Mouse (Mus musculus): ENCODE measurements around the gene Enthd1. TPM values are rescaled to one million over a fixed set of nuclear protein-coding genes. Genes with fewer than 3 reads are reported as not detected.

Enthd1 gene
- total RNA-seq, 1 experiment = 0.49 TPM

- H3K4me3 ChIP-seq (ENCODE audit: insufficient read depth in 1 of 2, low read depth in 1 of 2, low read length in 2 of 2, poor library complexity in 1 of 2, severe bottlenecking in 1 of 2) = no peak overlapping the region
- no peak for DNase-seq (ENCODE audit: low read depth, low spot score)
- H3K27ac ChIP-seq (ENCODE audit: insufficient read depth, low read depth, low read length, poor library complexity, severe bottlenecking) = no peak overlapping the region
- H3K36me3 ChIP-seq (ENCODE audit: control insufficient read depth, insufficient read depth, low read length, poor library complexity, severe bottlenecking) = no peaks in the 10 kb centered on the region
- in situ Hi-C loops (cut with MboI; ENCODE audit: low sequenced_read_pairs in 2 of 2, unreplicated experiment in 2 of 2) = no loop called here
- TF ChIP-seq ZC3H11A (IDR thresholded peaks at IDR 0.05; ENCODE audit: borderline replicate concordance, low read depth, low read length) = no peak
- TF ChIP-seq HCFC1 (IDR thresholded peaks at IDR 0.05; ENCODE audit: borderline replicate concordance, insufficient read depth, low read length) = no peak
- no peak for TF ChIP-seq ZNF384 (IDR thresholded peaks at IDR 0.05; ENCODE audit: low read depth, low read length)
- TF ChIP-seq CHD2 (IDR thresholded peaks at IDR 0.05; ENCODE audit: low read depth, low read length) = no peak
- no peak for TF ChIP-seq MAFK (IDR thresholded peaks at IDR 0.05; ENCODE audit: insufficient read depth, low read depth, low read length)
- no peaks in the 10 kb centered on the region for H3K9me3 ChIP-seq (ENCODE audit: control insufficient read depth, insufficient read depth, low read depth, low read length)
- no peaks in the 10 kb centered on the region for H3K4me1 ChIP-seq (ENCODE audit: control insufficient read depth in 2 of 2, insufficient read depth in 2 of 2, low read length in 2 of 2, poor library complexity in 1 of 2)
- no peak overlapping the region for H3K9ac ChIP-seq (ENCODE audit: insufficient read depth, low read depth, low read length, poor library complexity, severe bottlenecking)
Observed at GRCm38 (mm10) chr15:80445956-80446687, 118.8 kb downstream of the Enthd1 start.

DNA sequence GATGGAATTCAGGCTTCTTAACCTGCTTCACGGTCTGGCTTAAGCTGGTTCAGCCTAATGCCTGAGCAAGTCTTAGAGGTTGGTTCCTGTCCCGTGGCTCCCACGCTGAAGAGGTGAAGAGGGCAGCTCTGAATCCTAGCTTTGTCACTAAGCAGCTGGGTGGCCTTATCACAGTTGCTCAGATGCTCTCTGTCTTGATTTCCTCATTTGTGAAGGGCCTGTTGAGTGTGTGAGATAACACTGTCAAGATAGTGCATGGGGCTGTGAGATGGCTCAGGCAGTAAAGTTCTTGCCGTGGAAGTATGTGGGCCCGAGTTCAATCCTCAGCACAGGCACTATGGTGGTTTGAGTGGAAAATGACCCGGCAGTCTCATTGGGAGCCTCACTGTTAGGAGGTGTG, 124.8 kb downstream of the Enthd1 start:
- TF ChIP-seq CHD2 (IDR thresholded peaks at IDR 0.05; ENCODE audit: low read depth, low read length) (no peak), ZNF384 (IDR thresholded peaks at IDR 0.05; ENCODE audit: low read depth, low read length) (no peak), ZC3H11A (IDR thresholded peaks at IDR 0.05; ENCODE audit: borderline replicate concordance, low read depth, low read length) (no peak), HCFC1 (IDR thresholded peaks at IDR 0.05; ENCODE audit: borderline replicate concordance, insufficient read depth, low read length) (no peak), MAFK (IDR thresholded peaks at IDR 0.05; ENCODE audit: insufficient read depth, low read depth, low read length) (no peak)
- Histone ChIP-seq H3K36me3 (ENCODE audit: control insufficient read depth, insufficient read depth, low read length, poor library complexity, severe bottlenecking) (no peaks in the 10 kb centered on the region), H3K4me1 (ENCODE audit: control insufficient read depth in 2 of 2, insufficient read depth in 2 of 2, low read length in 2 of 2, poor library complexity in 1 of 2) (no peaks in the 10 kb centered on the region), H3K4me3 (ENCODE audit: insufficient read depth in 1 of 2, low read depth in 1 of 2, low read length in 2 of 2, poor library complexity in 1 of 2, severe bottlenecking in 1 of 2) (no peak overlapping the region), H3K9me3 (ENCODE audit: control insufficient read depth, insufficient read depth, low read depth, low read length) (no peaks in the 10 kb centered on the region), H3K27ac (ENCODE audit: insufficient read depth, low read depth, low read length, poor library complexity, severe bottlenecking) (no peak overlapping the region), H3K9ac (ENCODE audit: insufficient read depth, low read depth, low read length, poor library complexity, severe bottlenecking) (no peak overlapping the region)
- no peak for DNase-seq (ENCODE audit: low read depth, low spot score)
- in situ Hi-C loops (cut with MboI; ENCODE audit: low sequenced_read_pairs in 2 of 2, unreplicated experiment in 2 of 2) = no loop called here

DNA sequence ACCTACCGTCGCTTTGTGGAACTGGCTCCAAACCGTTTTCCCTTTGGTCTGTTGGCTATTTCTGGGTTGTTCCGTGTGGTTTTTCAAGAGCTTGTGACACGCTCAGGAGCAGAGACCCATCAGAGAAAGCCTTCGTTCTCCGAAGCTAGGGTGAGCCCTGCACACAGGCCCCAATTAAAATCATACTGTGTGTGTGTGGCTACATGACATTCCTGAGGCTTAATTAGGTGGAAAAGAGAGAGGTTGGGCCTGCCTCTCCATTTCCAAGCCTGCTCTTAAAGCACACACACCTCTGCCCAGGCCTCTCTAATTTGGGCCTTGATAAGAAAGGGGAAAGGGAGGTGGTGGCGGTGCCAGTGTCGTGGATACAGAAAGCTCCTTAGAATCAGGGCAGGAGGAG, 126.5 kb downstream of the Enthd1 start:
- in situ Hi-C loops (cut with MboI; ENCODE audit: low sequenced_read_pairs in 2 of 2, unreplicated experiment in 2 of 2) = no loop called here
- TF ChIP-seq ZNF384 (IDR thresholded peaks at IDR 0.05; ENCODE audit: low read depth, low read length) = no peak
- TF ChIP-seq ZC3H11A (IDR thresholded peaks at IDR 0.05; ENCODE audit: borderline replicate concordance, low read depth, low read length) = no peak
- TF ChIP-seq MAFK (IDR thresholded peaks at IDR 0.05; ENCODE audit: insufficient read depth, low read depth, low read length) = no peak
- no peak for TF ChIP-seq CHD2 (IDR thresholded peaks at IDR 0.05; ENCODE audit: low read depth, low read length)
- TF ChIP-seq HCFC1 (IDR thresholded peaks at IDR 0.05; ENCODE audit: borderline replicate concordance, insufficient read depth, low read length) = no peak
- no peak overlapping the region for H3K4me3 ChIP-seq (ENCODE audit: insufficient read depth in 1 of 2, low read depth in 1 of 2, low read length in 2 of 2, poor library complexity in 1 of 2, severe bottlenecking in 1 of 2)
- no peak overlapping the region for H3K27ac ChIP-seq (ENCODE audit: insufficient read depth, low read depth, low read length, poor library complexity, severe bottlenecking)
- H3K9ac ChIP-seq (ENCODE audit: insufficient read depth, low read depth, low read length, poor library complexity, severe bottlenecking) = no peak overlapping the region
- DNase-seq (ENCODE audit: low read depth, low spot score) = no peak
- H3K9me3 ChIP-seq (ENCODE audit: control insufficient read depth, insufficient read depth, low read depth, low read length) = no peaks in the 10 kb centered on the region
- H3K36me3 ChIP-seq (ENCODE audit: control insufficient read depth, insufficient read depth, low read length, poor library complexity, severe bottlenecking) = no peaks in the 10 kb centered on the region
- no peaks in the 10 kb centered on the region for H3K4me1 ChIP-seq (ENCODE audit: control insufficient read depth in 2 of 2, insufficient read depth in 2 of 2, low read length in 2 of 2, poor library complexity in 1 of 2)

DNA sequence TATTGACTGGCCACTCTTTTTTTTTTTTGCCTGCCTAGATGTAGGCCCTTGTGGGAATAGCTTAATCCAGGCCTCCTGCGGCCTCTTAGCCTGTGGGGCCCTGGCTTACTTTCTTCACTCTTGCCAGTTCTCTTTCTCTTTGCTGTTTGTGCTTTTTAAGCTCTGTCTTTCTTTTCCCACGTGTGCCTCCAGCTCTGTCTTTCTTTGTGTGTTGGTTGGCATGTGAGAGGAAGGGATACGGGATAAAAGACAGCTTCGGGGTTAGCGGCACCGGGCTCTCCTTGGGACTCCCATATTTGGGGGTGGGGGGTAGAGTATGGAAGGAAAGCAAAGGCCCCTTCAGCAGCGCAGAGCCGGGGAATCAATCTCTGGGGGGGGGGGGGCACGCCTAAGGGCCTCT, 127.0 kb downstream of the Enthd1 start:
- H3K9me3 ChIP-seq (ENCODE audit: control insufficient read depth, insufficient read depth, low read depth, low read length) = no peaks in the 10 kb centered on the region
- no peak overlapping the region for H3K9ac ChIP-seq (ENCODE audit: insufficient read depth, low read depth, low read length, poor library complexity, severe bottlenecking)
- H3K27ac ChIP-seq (ENCODE audit: insufficient read depth, low read depth, low read length, poor library complexity, severe bottlenecking) = no peak overlapping the region
- H3K4me1 ChIP-seq (ENCODE audit: control insufficient read depth in 2 of 2, insufficient read depth in 2 of 2, low read length in 2 of 2, poor library complexity in 1 of 2) = no peaks in the 10 kb centered on the region
- in situ Hi-C loops (cut with MboI; ENCODE audit: low sequenced_read_pairs in 2 of 2, unreplicated experiment in 2 of 2) = no loop called here
- H3K4me3 ChIP-seq (ENCODE audit: insufficient read depth in 1 of 2, low read depth in 1 of 2, low read length in 2 of 2, poor library complexity in 1 of 2, severe bottlenecking in 1 of 2) = no peak overlapping the region
- DNase-seq (ENCODE audit: low read depth, low spot score) = no peak
- TF ChIP-seq HCFC1 (IDR thresholded peaks at IDR 0.05; ENCODE audit: borderline replicate concordance, insufficient read depth, low read length) (no peak), ZC3H11A (IDR thresholded peaks at IDR 0.05; ENCODE audit: borderline replicate concordance, low read depth, low read length) (no peak), ZNF384 (IDR thresholded peaks at IDR 0.05; ENCODE audit: low read depth, low read length) (no peak), CHD2 (IDR thresholded peaks at IDR 0.05; ENCODE audit: low read depth, low read length) (no peak), MAFK (IDR thresholded peaks at IDR 0.05; ENCODE audit: insufficient read depth, low read depth, low read length) (no peak)
- no peaks in the 10 kb centered on the region for H3K36me3 ChIP-seq (ENCODE audit: control insufficient read depth, insufficient read depth, low read length, poor library complexity, severe bottlenecking)

Data from ES-E14 (cell line).